Mouse (Mus musculus): ENCODE data around the gene Atg101. TPM values are rescaled to one million over a fixed set of nuclear protein-coding genes. Genes with fewer than 3 reads are reported as not detected.
A peak's percentile ranks its signal among the peaks of the same experiment; 100 is the strongest.
"Not testable (repeated sequence)": the region's sequence is repeated elsewhere in the genome, so short reads cannot be mapped to it uniquely, and the experiment has no call there.

The Atg101 gene
- polyA plus RNA-seq, 1 experiment from 2014 or later: 64.7 TPM

GRCm38 (mm10) chr15:101320618-101321041 lies 36.6 kb downstream of the Atg101 start:
- H3K27ac ChIP-seq (ENCODE audit: low read depth): peak overlapping the region; percentile 65; the same call in 1 of the 2 replicates
- no peak overlapping the region for H3K4me3 ChIP-seq (ENCODE audit: low read depth, low read length)
- H3K4me1 ChIP-seq (ENCODE audit: insufficient read depth): peaks cover 6% of the 10 kb centered on the region; the same call in 1 of the 2 replicates
- H3K9me3 ChIP-seq (ENCODE audit: low read depth, low read length): no peaks in the 10 kb centered on the region
- DNase-seq (peak; percentile 38), ATAC-seq (ENCODE audit: insufficient read depth) (no peak)
- H3K27me3 ChIP-seq (ENCODE audit: insufficient read depth, low read length): no peaks in the 10 kb centered on the region
- WGBS: 39% methylated on average over 6 of the region's 6 CpGs
- no peaks in the 10 kb centered on the region for H3K36me3 ChIP-seq (ENCODE audit: insufficient read depth)
- no peak for TF ChIP-seq CTCF (IDR thresholded peaks at IDR 0.05; ENCODE audit: low read depth)
- no peak overlapping the region for H3K9ac ChIP-seq
- H3K4me2 ChIP-seq: no peak overlapping the region

GRCm38 (mm10) chr15:101321126-101321525 lies 37.1 kb downstream of the Atg101 start:
- H3K27ac ChIP-seq (ENCODE audit: low read depth): peak overlapping the region; percentile 21; the same call in 1 of the 2 replicates
- no peak overlapping the region for H3K9ac ChIP-seq
- no peak for TF ChIP-seq CTCF (IDR thresholded peaks at IDR 0.05; ENCODE audit: low read depth)
- H3K27me3 ChIP-seq (ENCODE audit: insufficient read depth, low read length): no peaks in the 10 kb centered on the region
- peaks cover 6% of the 10 kb centered on the region; the same call in 1 of the 2 replicates for H3K4me1 ChIP-seq (ENCODE audit: insufficient read depth)
- no peaks in the 10 kb centered on the region for H3K36me3 ChIP-seq (ENCODE audit: insufficient read depth)
- DNase-seq: no peak
- WGBS: 21% methylated on average over 5 of the region's 5 CpGs
- no peaks in the 10 kb centered on the region for H3K9me3 ChIP-seq (ENCODE audit: low read depth, low read length)
- H3K4me2 ChIP-seq: no peak overlapping the region
- ATAC-seq (ENCODE audit: insufficient read depth): no peak
- H3K4me3 ChIP-seq (ENCODE audit: low read depth, low read length): no peak overlapping the region

- H3K27me3 ChIP-seq (ENCODE audit: insufficient read depth, low read length): no peaks in the 10 kb centered on the region
- no peaks in the 10 kb centered on the region for H3K36me3 ChIP-seq (ENCODE audit: insufficient read depth)
- no peak overlapping the region for H3K27ac ChIP-seq (ENCODE audit: low read depth)
- ATAC-seq (ENCODE audit: insufficient read depth) (no peak), DNase-seq (no peak)
- H3K4me2 ChIP-seq: no peak overlapping the region
- no peak overlapping the region for H3K4me3 ChIP-seq (ENCODE audit: low read depth, low read length)
- H3K9me3 ChIP-seq (ENCODE audit: low read depth, low read length): no peaks in the 10 kb centered on the region
- TF ChIP-seq CTCF (IDR thresholded peaks at IDR 0.05; ENCODE audit: low read depth): no peak
- WGBS: 80% methylated on average over 5 of the region's 5 CpGs
- no peak overlapping the region for H3K9ac ChIP-seq
- peaks cover 6% of the 10 kb centered on the region; the same call in 1 of the 2 replicates for H3K4me1 ChIP-seq (ENCODE audit: insufficient read depth)
Measured at GRCm38 (mm10) chr15:101322106-101322505, 38.0 kb downstream of the Atg101 start.

GRCm38 (mm10) chr15:101322640-101323039 lies 38.6 kb downstream of the Atg101 start:
- 88% methylated on average over 7 of the region's 7 CpGs for WGBS
- no peak for ATAC-seq (ENCODE audit: insufficient read depth)

GRCm38 (mm10) chr15:101323511-101323910 lies 39.4 kb downstream of the Atg101 start:
- Histone ChIP-seq H3K9me3 (ENCODE audit: low read depth, low read length) (no peaks in the 10 kb centered on the region), H3K4me1 (ENCODE audit: insufficient read depth) (peaks cover 6% of the 10 kb centered on the region; the same call in 1 of the 2 replicates), H3K27me3 (ENCODE audit: insufficient read depth, low read length) (no peaks in the 10 kb centered on the region), H3K4me3 (ENCODE audit: low read depth, low read length) (no peak overlapping the region), H3K36me3 (ENCODE audit: insufficient read depth) (no peaks in the 10 kb centered on the region), H3K27ac (ENCODE audit: low read depth) (no peak overlapping the region), H3K9ac (no peak overlapping the region), H3K4me2 (no peak overlapping the region)
- no peak for ATAC-seq (ENCODE audit: insufficient read depth)
- WGBS: 94% methylated on average over 5 of the region's 5 CpGs
- TF ChIP-seq CTCF (IDR thresholded peaks at IDR 0.05; ENCODE audit: low read depth): no peak
- DNase-seq: no peak

More at GRCm38 (mm10) chr15:101322640-101323039, 38.6 kb downstream of the Atg101 start:
- Histone ChIP-seq H3K27ac (ENCODE audit: low read depth) (no peak overlapping the region), H3K9ac (no peak overlapping the region), H3K27me3 (ENCODE audit: insufficient read depth, low read length) (no peaks in the 10 kb centered on the region), H3K4me2 (no peak overlapping the region), H3K36me3 (ENCODE audit: insufficient read depth) (no peaks in the 10 kb centered on the region), H3K4me3 (ENCODE audit: low read depth, low read length) (no peak overlapping the region), H3K9me3 (ENCODE audit: low read depth, low read length) (no peaks in the 10 kb centered on the region), H3K4me1 (ENCODE audit: insufficient read depth) (peaks cover 6% of the 10 kb centered on the region; the same call in 1 of the 2 replicates)
- TF ChIP-seq CTCF (IDR thresholded peaks at IDR 0.05; ENCODE audit: low read depth): no peak
- no peak for DNase-seq

- ATAC-seq (ENCODE audit: insufficient read depth); H3K27me3 ChIP-seq (ENCODE audit: insufficient read depth, low read length); H3K4me2 ChIP-seq; H3K4me1 ChIP-seq (ENCODE audit: insufficient read depth); H3K27ac ChIP-seq (ENCODE audit: low read depth); H3K9me3 ChIP-seq (ENCODE audit: low read depth, low read length); H3K36me3 ChIP-seq (ENCODE audit: insufficient read depth); H3K4me3 ChIP-seq (ENCODE audit: low read depth, low read length); DNase-seq; H3K9ac ChIP-seq: not testable (repeated sequence)
Measured at GRCm38 (mm10) chr15:101324409-101324808, 40.3 kb downstream of the Atg101 start.

GRCm38 (mm10) chr15:101325991-101326534 lies 42.0 kb downstream of the Atg101 start:
- H3K4me2 ChIP-seq: no peak overlapping the region
- H3K9me3 ChIP-seq (ENCODE audit: low read depth, low read length): no peaks in the 10 kb centered on the region
- H3K27me3 ChIP-seq (ENCODE audit: insufficient read depth, low read length): no peaks in the 10 kb centered on the region
- no peak overlapping the region for H3K27ac ChIP-seq (ENCODE audit: low read depth)
- H3K4me1 ChIP-seq (ENCODE audit: insufficient read depth): peaks cover 4% of the 10 kb centered on the region; the same call in 1 of the 2 replicates
- 37% methylated on average over 10 of the region's 10 CpGs for WGBS
- H3K4me3 ChIP-seq (ENCODE audit: low read depth, low read length): no peak overlapping the region
- DNase-seq (peak; percentile 19), ATAC-seq (ENCODE audit: insufficient read depth) (no peak)
- TF ChIP-seq CTCF (IDR thresholded peaks at IDR 0.05; ENCODE audit: low read depth): no peak
- H3K9ac ChIP-seq: no peak overlapping the region
- H3K36me3 ChIP-seq (ENCODE audit: insufficient read depth): no peaks in the 10 kb centered on the region
